Mouse (Mus musculus) Patski (cell line): Measurements from ENCODE around the gene Adgrg2. TPM values are rescaled to one million over a fixed set of nuclear protein-coding genes. Genes with fewer than 3 reads are reported as not detected.

Experiments used
- ATAC-seq: fragments of 100-300 bp; one replicate; pipeline ENCODE4 v1.8.0; 2021
- CTCF ChIA-PET: fragments of 350-600 bp; sonication (Branson Sonifier 250); formaldehyde crosslinking; loops from one replicate; lab custom pipeline; 2022; ENCODE audit warnings: inconsistent platforms; lab: Charles Lee
- POLR2A ChIA-PET: fragments of 350-600 bp; sonication (Branson Sonifier 250); formaldehyde crosslinking; loops from one replicate; lab custom pipeline; 2022; ENCODE audit warnings: antibody characterized with exemption, inconsistent platforms; lab: Charles Lee
- DNase-seq: peaks from one replicate; pipeline ENCODE4 v3.0.0-alpha.2; 2011; ENCODE audit warnings: low read depth, low spot score
- H3K27me3 ChIP-seq: fragments of 371-371 bp; one replicate; pipeline ENCODE4 v1.5.1; 2021
- CTCF ChIP-seq: fragments of 100-300 bp; IDR thresholded peaks from one replicate; pipeline ENCODE4 v1.5.1; 2021
- in situ Hi-C: fragments of 300-500 bp; cut with MboI; formaldehyde crosslinking; loops from 3 replicates; pipeline ENCODE4 v1.11.1; 2018; ENCODE audit warnings: low pct_unique_long_range_greater_than_20kb, mixed read lengths
- polyA plus RNA-seq: library from polyadenylated mRNA; unstranded; gene quantifications from one replicate; pipeline ENCODE4 v1.2.3, GENCODE M21; 2021

Gene Adgrg2
- polyA plus RNA-seq, result 0.01 TPM

DNA sequence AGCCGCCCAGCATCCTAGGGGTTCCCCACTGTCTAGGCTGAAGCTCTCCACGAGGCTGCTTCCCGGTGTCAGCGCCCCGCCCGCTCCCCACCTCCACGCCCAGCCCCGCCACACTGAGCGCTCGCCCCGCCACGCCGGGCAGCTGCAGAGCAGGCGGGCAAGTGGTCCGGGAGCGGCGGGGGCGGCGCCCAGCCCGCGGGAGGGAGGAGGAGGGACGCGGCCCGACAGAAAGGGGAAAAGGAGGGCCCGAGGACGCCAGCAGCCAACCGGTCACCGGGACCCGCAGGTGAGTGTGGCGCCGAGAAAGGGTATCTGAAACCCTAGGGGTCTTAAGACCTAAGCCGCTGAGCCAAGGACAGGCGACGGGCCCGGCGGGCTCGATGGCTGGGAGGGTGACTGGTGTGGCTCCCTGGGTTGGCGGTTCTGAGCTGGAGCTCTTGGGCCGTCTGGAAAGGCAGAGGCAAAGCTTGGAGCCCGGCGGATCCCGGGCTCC, at the start of gene Adgrg2:
TSS of gene Adgrg2 (plus strand) at position 227 of the 493 bp plus-strand sequence.
- CTCF ChIA-PET, result no interaction called here
- DNase-seq (no peak), ATAC-seq (no peak)
- TF ChIP-seq CTCF, result no peak
- POLR2A ChIA-PET, result no interaction called here
- in situ Hi-C loops, result no loop called here
- H3K27me3 ChIP-seq, result no peaks in the 10 kb centered on the region

DNA sequence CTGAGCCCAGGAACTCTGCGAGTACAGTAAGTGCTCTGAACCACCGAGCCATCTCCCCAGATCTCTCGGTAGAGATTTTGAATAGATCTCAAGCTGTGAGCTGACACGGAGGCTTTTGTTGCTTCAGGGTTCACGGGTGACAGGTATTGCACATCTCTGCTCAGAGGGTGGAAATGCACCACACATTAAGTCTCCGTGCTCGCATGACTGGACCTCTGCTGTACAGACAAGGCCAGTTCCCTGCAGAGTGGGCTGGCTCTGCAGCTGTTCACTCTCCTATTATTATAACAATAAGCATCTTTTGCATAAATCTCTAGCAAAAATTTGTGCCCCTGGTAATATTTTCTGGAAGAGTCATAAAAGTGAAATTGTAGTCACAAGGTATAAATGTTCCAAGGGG, 39.5 kb upstream of the Adgrg2 start:
- POLR2A ChIA-PET, result no interaction called here
- in situ Hi-C loops, result no loop called here

GRCm38 (mm10) chrX:160351967-160352677, 38.4 kb upstream of the Adgrg2 start:
- no peak for DNase-seq
- POLR2A ChIA-PET, result no interaction called here
- no peak for TF ChIP-seq CTCF
- CTCF ChIA-PET, result interaction anchor here (1.2 kb wide), 1 partner anchor 19 kb away, joined by 3 read pairs; no protein-coding TSS in a partner anchor
- peaks cover 20% of the 10 kb centered on the region for H3K27me3 ChIP-seq
- no peak for ATAC-seq
- in situ Hi-C loops, result no loop called here

More for the DNA sequence above, 39.5 kb upstream of the Adgrg2 start:
- no peak for ATAC-seq
- DNase-seq, result no peak
- CTCF ChIA-PET, result no interaction called here
- peaks cover 20% of the 10 kb centered on the region for H3K27me3 ChIP-seq
- TF ChIP-seq CTCF, result no peak

DNA sequence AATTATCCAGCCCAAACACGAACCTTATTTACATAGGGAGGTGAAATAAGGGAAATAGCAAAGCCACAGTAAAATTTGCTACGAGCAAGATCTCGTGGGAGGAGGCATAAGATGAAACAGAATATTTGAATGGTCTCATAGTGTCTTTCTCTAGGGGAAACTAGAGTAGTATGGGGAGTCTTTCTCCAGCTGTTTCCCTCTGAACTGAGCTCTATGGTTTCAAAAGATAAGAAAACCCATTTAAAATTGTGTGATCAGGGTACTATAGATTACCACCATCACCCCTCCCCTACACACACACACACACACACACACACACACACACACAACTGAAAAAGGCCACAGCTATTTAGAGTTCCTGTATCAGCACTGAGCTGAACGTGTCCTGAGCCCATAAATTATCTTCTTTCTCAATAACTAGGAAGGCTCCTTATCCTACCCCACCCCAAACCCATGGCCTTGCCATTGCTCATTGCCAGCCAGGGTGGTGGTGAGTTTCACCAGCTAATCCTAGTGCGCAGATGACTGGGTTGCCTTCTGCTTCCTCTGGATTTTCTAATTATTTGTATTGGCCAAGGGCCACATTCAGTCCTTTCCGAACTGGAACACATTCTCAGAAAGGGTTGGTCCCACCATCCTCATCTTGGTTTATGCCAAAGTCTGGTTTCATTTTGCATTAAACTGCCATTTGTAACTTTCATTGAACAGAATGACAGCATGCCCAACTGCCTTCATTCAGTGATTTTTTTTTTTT, 5.6 kb upstream of the Adgrg2 start:
- DNase-seq (no peak), ATAC-seq (no peak)

DNA sequence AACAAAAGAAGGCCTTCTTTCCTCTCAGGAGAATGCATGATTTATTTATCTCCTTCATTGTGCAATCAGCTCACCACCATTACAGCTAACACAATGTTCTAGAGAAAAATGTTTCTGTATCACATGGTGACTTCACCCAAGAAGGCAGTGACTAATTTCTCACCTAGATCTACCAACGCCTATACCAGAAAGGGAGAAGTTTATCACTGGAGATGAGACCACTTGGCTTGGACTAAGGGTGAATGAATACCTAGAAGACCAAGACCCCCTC, 5.1 kb upstream of the Adgrg2 start:
- no peaks in the 10 kb centered on the region for H3K27me3 ChIP-seq
- ChIA-PET CTCF (no interaction called here), POLR2A (no interaction called here)
- ATAC-seq (no peak), DNase-seq (no peak)
- no peak for TF ChIP-seq CTCF
- in situ Hi-C loops, result no loop called here

More for the DNA sequence above, 5.6 kb upstream of the Adgrg2 start:
- ChIA-PET POLR2A (no interaction called here), CTCF (no interaction called here)
- H3K27me3 ChIP-seq, result peaks cover 3% of the 10 kb centered on the region
- TF ChIP-seq CTCF, result no peak
- in situ Hi-C loops, result no loop called here

GRCm38 (mm10) chrX:160412930-160413453, 22.5 kb downstream of the Adgrg2 start:
- CTCF ChIA-PET, result no interaction called here

GRCm38 (mm10) chrX:160413881-160414395, 23.4 kb downstream of the Adgrg2 start:
- H3K27me3 ChIP-seq, result peaks cover 16% of the 10 kb centered on the region
- CTCF ChIA-PET, result interaction anchor here (1.4 kb wide), 1 partner anchor 12 kb away, joined by 4 read pairs; no protein-coding TSS in a partner anchor
- no peak for TF ChIP-seq CTCF
- in situ Hi-C loops, result no loop called here
- ATAC-seq (no peak), DNase-seq (no peak)
- POLR2A ChIA-PET, result no interaction called here

More at GRCm38 (mm10) chrX:160412930-160413453, 22.5 kb downstream of the Adgrg2 start:
- H3K27me3 ChIP-seq, result peaks cover 16% of the 10 kb centered on the region
- no peak for TF ChIP-seq CTCF
- ATAC-seq (no peak), DNase-seq (no peak)
- in situ Hi-C loops, result no loop called here
- POLR2A ChIA-PET, result no interaction called here

GRCm38 (mm10) chrX:160418397-160418796, 27.9 kb downstream of the Adgrg2 start:
- in situ Hi-C loops, result no loop called here
- TF ChIP-seq CTCF, result no peak
- POLR2A ChIA-PET, result no interaction called here
- ATAC-seq, result no peak
- peaks cover 20% of the 10 kb centered on the region for H3K27me3 ChIP-seq
- DNase-seq, result no peak
- CTCF ChIA-PET, result no interaction called here

- TF ChIP-seq CTCF, result no peak
- no peak for DNase-seq
- POLR2A ChIA-PET, result no interaction called here
- CTCF ChIA-PET, result no interaction called here
- peaks cover 19% of the 10 kb centered on the region for H3K27me3 ChIP-seq
- no peak for ATAC-seq
- in situ Hi-C loops, result no loop called here
Observed at GRCm38 (mm10) chrX:160423737-160424136, 33.2 kb downstream of the Adgrg2 start.

GRCm38 (mm10) chrX:160426486-160426885, 36.0 kb downstream of the Adgrg2 start:
- ChIA-PET POLR2A (no interaction called here), CTCF (no interaction called here)
- H3K27me3 ChIP-seq, result peaks cover 32% of the 10 kb centered on the region
- in situ Hi-C loops, result no loop called here
- TF ChIP-seq CTCF, result no peak
- no peak for ATAC-seq
- DNase-seq, result no peak

DNA sequence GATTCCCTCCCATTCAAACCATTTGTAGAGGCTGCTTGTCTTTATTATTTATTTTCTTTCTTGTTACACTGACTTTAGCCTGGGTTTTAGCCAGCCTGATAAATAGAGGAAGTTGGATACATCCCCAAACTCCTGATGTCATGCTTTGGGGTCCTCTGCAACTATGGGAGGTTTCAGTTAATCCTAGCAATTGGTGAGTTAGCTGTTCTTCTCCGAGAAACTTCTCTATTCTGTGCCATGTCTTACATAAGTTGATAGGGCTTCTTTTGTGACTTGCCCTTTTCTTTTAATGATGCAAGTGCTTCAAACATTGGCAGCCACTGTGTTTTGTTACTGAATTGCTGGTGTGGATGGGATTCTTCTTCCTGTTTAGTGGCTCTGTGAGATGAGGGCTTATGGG, 36.4 kb downstream of the Adgrg2 start:
- ATAC-seq, result no peak
- TF ChIP-seq CTCF, result no peak
- no peak for DNase-seq
- in situ Hi-C loops, result no loop called here
- CTCF ChIA-PET, result no interaction called here
- POLR2A ChIA-PET, result no interaction called here
- peaks cover 32% of the 10 kb centered on the region for H3K27me3 ChIP-seq
